Mouse (Mus musculus) liver, embryonic 15.5 days (tissue): Measurements from ENCODE around the gene Slc4a2. TPM values are rescaled to one million over a fixed set of nuclear protein-coding genes. Genes with fewer than 3 reads are reported as not detected.
A peak's percentile ranks its signal among the peaks of the same experiment; 100 is the strongest.

Source experiments
- ATAC-seq: fragments of 200-750 bp; cut with Nextera tagmentation; 2 replicates; pipeline ENCODE4 v1.8.0; 2017; ENCODE audit warnings: moderate number of reproducible peaks, mild to moderate bottlenecking, moderate library complexity; ENCODE audit not compliant: insufficient read depth
- H3K27ac ChIP-seq: fragments of 300-500 bp; sonication (generic); replicated peaks from 2 replicates; pipeline ENCODE4 v1.5.1; 2015; ENCODE audit warnings: mild to moderate bottlenecking, inconsistent platforms
- H3K27me3 ChIP-seq: fragments of 300-500 bp; sonication (generic); 2 replicates; pipeline ENCODE4 v1.6.1; 2015; ENCODE audit warnings: mild to moderate bottlenecking, inconsistent platforms
- H3K36me3 ChIP-seq: fragments of 300-500 bp; sonication (generic); replicated peaks from 2 replicates; pipeline ENCODE4 v1.6.1; 2015; ENCODE audit warnings: moderate library complexity, mild to moderate bottlenecking, inconsistent platforms
- H3K4me1 ChIP-seq: fragments of 300-500 bp; sonication (generic); replicated peaks from 2 replicates; pipeline ENCODE4 v1.6.1; 2015; ENCODE audit warnings: inconsistent platforms
- H3K4me2 ChIP-seq: fragments of 300-500 bp; sonication (generic); 2 replicates; pipeline ENCODE4 v1.6.1; 2015; ENCODE audit warnings: moderate library complexity, mild to moderate bottlenecking, inconsistent platforms
- H3K4me3 ChIP-seq: fragments of 300-500 bp; sonication (generic); replicated peaks from 2 replicates; pipeline ENCODE4 v1.5.1; 2015; ENCODE audit warnings: mild to moderate bottlenecking, inconsistent platforms
- H3K9ac ChIP-seq: fragments of 300-500 bp; sonication (generic); 2 replicates; pipeline ENCODE4 v1.6.1; 2015; ENCODE audit warnings: moderate library complexity, mild to moderate bottlenecking, inconsistent platforms
- H3K9me3 ChIP-seq: fragments of 300-500 bp; sonication (generic); replicated peaks from 2 replicates; pipeline ENCODE4 v1.6.1; 2016; ENCODE audit warnings: inconsistent platforms
- WGBS: fragments of 180-500 bp; shearing (Covaris S2); methylation state at CpG from one replicate; pipeline ENCODE4 v1.1.7; 2015; ENCODE audit warnings: mixed read lengths; ENCODE audit not compliant: insufficient replicate concordance; 5-methylcytosine and 5-hydroxymethylcytosine counted together
- polyA plus RNA-seq: library from polyadenylated mRNA; unstranded; fragments of >200 nt; fragmentation: Nextera tagmentation; extraction: Ambion mirVana; gene quantifications from 2 replicates; pipeline ENCODE4 v1.2.1, GENCODE M21; 2015

Slc4a2 gene
- polyA plus RNA-seq, 1 experiment from 2014 or later, result 8.9 TPM

DNA sequence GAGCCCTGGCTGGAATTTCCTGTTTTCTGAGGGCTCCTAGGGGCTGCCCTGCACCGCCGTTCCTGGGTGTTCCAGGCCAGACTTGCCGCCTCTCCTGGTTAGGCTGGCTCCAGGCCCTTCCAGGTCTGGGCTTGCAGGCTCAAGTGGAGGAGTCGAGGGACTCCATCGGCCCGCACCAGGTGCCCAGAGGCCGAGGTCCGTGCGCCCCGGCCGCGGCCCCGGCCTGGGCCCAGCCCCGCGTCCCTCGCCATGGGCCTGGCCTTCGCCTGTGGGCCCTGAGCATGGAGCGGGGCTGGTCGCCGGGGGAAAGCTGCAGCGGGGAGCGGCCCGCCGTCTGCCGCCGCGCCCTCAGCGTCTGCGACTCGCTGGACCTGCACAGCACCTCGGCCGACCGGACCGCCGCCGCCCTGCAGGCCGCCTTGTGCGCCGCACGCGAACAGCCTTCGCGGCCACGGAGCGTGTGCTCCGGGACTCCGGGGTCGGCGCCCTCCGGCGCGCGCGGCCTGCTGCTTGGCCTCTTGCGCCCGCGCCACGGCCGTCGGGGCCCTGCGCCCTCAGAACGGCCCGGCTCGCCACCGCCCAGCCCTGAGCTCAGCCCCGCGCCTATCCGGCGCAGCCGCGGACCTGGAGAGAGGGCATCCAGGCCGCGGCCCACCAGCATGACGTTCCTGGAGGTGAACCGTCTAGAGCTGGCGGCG is 50.5 kb downstream of the Slc4a2 start:
- ATAC-seq, result no peak

DNA sequence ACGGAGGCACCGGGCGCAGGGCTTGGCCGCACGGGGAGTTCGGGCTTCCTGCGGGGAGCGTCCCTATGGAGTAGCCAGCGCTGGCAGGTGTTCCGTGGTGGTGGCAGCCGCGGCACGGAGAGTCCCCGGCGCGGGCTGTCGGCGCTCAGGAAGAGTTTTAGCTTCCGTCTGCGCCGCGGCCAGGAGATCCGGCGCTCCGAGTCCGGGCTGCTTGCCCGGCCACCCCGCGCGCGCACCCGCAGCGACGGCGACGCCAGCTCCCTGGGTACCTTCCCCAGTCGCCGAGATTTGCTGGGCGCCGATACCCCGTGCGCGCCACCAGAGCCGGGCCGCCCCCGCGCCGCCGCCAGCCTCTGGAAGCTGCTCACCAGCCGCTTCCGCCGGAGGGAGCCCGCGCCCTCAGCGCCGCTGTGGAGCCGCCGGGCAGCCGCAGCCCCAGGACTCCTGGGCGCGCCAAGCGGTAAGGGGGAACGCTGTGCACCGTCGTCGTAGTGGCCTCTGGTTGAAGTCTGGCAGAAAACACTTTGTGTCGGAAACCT is 51.2 kb downstream of the Slc4a2 start:
- Histone ChIP-seq H3K27me3 (peaks cover 41% of the 10 kb centered on the region), H3K4me2 (peak overlapping the region; percentile 62), H3K4me3 (peak overlapping the region; percentile 43), H3K9ac (no peak overlapping the region), H3K36me3 (peaks cover 33% of the 10 kb centered on the region), H3K9me3 (no peaks in the 10 kb centered on the region), H3K4me1 (peaks cover 24% of the 10 kb centered on the region), H3K27ac (no peak overlapping the region)
- no peak for ATAC-seq
- 5% methylated on average over 67 of the region's 67 CpGs for WGBS

More for the DNA sequence above, 50.5 kb downstream of the Slc4a2 start:
- WGBS, result 5% methylated on average over 77 of the region's 77 CpGs
- peaks cover 41% of the 10 kb centered on the region for H3K27me3 ChIP-seq
- H3K4me3 ChIP-seq, result peak overlapping the region; percentile 43
- H3K4me1 ChIP-seq, result peaks cover 24% of the 10 kb centered on the region
- peaks cover 27% of the 10 kb centered on the region for H3K36me3 ChIP-seq
- no peak overlapping the region for H3K27ac ChIP-seq
- H3K9ac ChIP-seq, result no peak overlapping the region
- H3K9me3 ChIP-seq, result no peaks in the 10 kb centered on the region
- H3K4me2 ChIP-seq, result peak overlapping the region; percentile 62

GRCm38 (mm10) chr5:24475476-24476241 is 52.0 kb downstream of the Slc4a2 start:
- peaks cover 24% of the 10 kb centered on the region for H3K4me1 ChIP-seq
- H3K4me2 ChIP-seq, result no peak overlapping the region
- 67% methylated on average over 6 of the region's 6 CpGs for WGBS
- peaks cover 41% of the 10 kb centered on the region for H3K27me3 ChIP-seq
- no peaks in the 10 kb centered on the region for H3K9me3 ChIP-seq
- H3K27ac ChIP-seq, result no peak overlapping the region
- H3K9ac ChIP-seq, result no peak overlapping the region
- peaks cover 42% of the 10 kb centered on the region for H3K36me3 ChIP-seq
- ATAC-seq, result no peak
- H3K4me3 ChIP-seq, result no peak overlapping the region

DNA sequence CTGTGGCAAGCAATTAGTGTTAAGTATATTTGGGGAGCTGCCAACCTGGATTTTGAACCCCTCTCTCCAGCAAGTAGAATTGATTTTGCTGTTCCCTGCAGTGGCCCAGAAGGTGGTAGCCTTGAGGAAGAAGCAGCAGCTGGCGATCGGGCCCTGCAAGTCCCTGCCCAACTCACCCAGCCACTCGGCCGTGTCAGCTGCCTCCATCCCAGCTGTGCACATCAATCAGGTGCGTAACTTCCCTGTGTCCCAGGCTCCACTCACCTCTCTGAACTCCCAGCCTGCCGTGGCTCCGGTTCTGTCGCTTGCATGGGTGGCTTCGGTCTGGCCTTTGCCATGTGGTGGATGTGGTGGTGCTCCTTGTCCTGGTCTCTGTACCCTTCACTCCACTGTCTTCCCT is 54.3 kb downstream of the Slc4a2 start:
- Histone ChIP-seq H3K4me3 (no peak overlapping the region), H3K4me2 (no peak overlapping the region), H3K36me3 (peaks cover 58% of the 10 kb centered on the region), H3K27ac (no peak overlapping the region), H3K27me3 (peaks cover 31% of the 10 kb centered on the region), H3K9ac (no peak overlapping the region), H3K9me3 (no peaks in the 10 kb centered on the region), H3K4me1 (peaks cover 25% of the 10 kb centered on the region)
- no peak for ATAC-seq
- WGBS, result 90% methylated on average over 9 of the region's 9 CpGs

- ATAC-seq, result no peak
Observed at GRCm38 (mm10) chr5:24481647-24482046, 58.0 kb downstream of the Slc4a2 start.

DNA sequence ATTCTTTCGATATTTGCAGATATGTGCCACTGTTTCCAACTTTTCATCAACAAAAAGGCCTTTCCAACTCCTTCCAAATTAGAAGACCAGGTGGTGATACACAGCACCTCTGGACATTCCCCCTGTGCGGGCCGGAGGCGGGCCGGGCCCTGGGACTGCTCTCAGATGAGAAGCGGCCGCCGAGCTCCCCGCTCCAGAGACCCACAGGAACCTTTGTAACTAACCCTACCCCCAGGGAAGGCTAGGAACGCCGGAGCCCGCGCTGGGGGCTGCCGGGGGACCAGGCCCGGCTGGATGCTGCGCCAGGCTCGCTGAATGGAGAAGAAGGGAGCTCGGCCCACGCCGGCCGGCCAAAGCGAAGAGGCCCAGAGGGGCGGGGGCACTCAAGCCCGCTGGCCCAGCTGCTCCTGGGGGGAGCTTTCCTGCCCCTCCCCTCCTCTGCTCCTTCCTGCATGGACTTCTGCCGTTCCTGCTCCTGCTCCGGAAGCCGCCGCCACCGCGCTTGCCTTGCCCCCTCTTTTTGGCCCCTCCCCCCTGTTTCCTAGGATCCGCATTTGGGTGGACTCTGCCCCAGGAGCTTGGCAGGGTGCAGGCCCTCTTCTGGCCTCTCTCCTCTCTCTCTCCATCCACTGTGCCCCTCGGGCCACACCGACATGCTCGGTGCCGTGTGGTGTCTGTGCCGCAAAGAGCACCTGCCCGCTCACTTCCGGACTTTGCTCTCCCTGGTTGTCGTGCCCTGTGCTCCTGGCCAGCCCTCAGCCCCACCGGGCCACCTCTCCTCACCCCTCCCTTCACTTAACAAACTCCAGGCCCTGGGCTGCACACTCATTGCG is 58.8 kb downstream of the Slc4a2 start:
- H3K9ac ChIP-seq, result no peak overlapping the region
- H3K27me3 ChIP-seq, result no peaks in the 10 kb centered on the region
- H3K4me1 ChIP-seq, result peaks cover 12% of the 10 kb centered on the region; the same call in 1 of the 2 replicates
- peak overlapping the region; percentile 42 for H3K4me2 ChIP-seq
- no peak overlapping the region for H3K4me3 ChIP-seq
- peak overlapping the region; percentile 67 for H3K27ac ChIP-seq
- peak; percentile 53 for ATAC-seq
- no peaks in the 10 kb centered on the region for H3K9me3 ChIP-seq
- 73% methylated on average over 41 of the region's 41 CpGs for WGBS
- H3K36me3 ChIP-seq, result peaks cover 72% of the 10 kb centered on the region

More at GRCm38 (mm10) chr5:24481647-24482046, 58.0 kb downstream of the Slc4a2 start:
- peaks cover 12% of the 10 kb centered on the region; the same call in 1 of the 2 replicates for H3K4me1 ChIP-seq
- H3K9me3 ChIP-seq, result no peaks in the 10 kb centered on the region
- no peak overlapping the region for H3K27ac ChIP-seq
- H3K27me3 ChIP-seq, result no peaks in the 10 kb centered on the region
- H3K4me3 ChIP-seq, result no peak overlapping the region
- no peak overlapping the region for H3K9ac ChIP-seq
- no peak overlapping the region for H3K4me2 ChIP-seq
- WGBS, result 20% methylated on average over 4 of the region's 4 CpGs
- peaks cover 75% of the 10 kb centered on the region for H3K36me3 ChIP-seq

GRCm38 (mm10) chr5:24483326-24483725 is 59.7 kb downstream of the Slc4a2 start:
- Histone ChIP-seq H3K9me3 (no peaks in the 10 kb centered on the region), H3K27me3 (no peaks in the 10 kb centered on the region), H3K4me1 (peaks cover 12% of the 10 kb centered on the region; the same call in 1 of the 2 replicates), H3K9ac (no peak overlapping the region), H3K4me2 (peak overlapping the region; percentile 42), H3K4me3 (no peak overlapping the region), H3K27ac (peak overlapping the region; percentile 67), H3K36me3 (peaks cover 72% of the 10 kb centered on the region)
- 46% methylated on average over 11 of the region's 11 CpGs for WGBS
- peak; percentile 5; the same call in 1 of the 2 replicates for ATAC-seq

DNA sequence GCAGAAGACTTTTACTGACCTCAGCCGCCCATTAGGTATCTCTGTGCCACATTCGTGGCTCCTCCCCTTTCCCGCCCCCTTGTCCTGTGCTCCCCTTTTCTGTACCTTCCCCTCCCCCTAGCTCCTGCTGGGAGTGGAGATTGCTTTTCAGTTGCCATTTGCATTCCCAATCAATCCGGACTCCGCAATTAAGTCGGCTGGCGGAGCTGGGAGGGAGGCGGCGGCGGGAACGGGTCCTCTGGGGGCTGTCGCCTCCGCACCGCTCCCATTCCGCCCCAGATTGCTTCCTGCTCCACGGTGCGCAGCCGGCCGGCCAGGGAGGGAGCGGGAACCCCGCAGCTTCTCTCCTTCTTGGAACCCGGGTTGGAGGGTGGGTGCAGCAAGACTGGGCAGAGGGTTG is 61.3 kb downstream of the Slc4a2 start:
- peak overlapping the region; percentile 20 for H3K4me3 ChIP-seq
- H3K9ac ChIP-seq, result no peak overlapping the region
- peaks cover 12% of the 10 kb centered on the region; the same call in 1 of the 2 replicates for H3K4me1 ChIP-seq
- H3K4me2 ChIP-seq, result peak overlapping the region; percentile 47
- no peaks in the 10 kb centered on the region for H3K9me3 ChIP-seq
- H3K27me3 ChIP-seq, result no peaks in the 10 kb centered on the region
- WGBS, result 73% methylated on average over 22 of the region's 22 CpGs
- no peak for ATAC-seq
- H3K36me3 ChIP-seq, result peaks cover 72% of the 10 kb centered on the region
- H3K27ac ChIP-seq, result no peak overlapping the region

- Histone ChIP-seq H3K9ac (no peak overlapping the region), H3K27ac (no peak overlapping the region), H3K4me2 (no peak overlapping the region), H3K36me3 (peaks cover 71% of the 10 kb centered on the region), H3K4me1 (peaks cover 12% of the 10 kb centered on the region; the same call in 1 of the 2 replicates), H3K9me3 (no peaks in the 10 kb centered on the region), H3K4me3 (no peak overlapping the region), H3K27me3 (no peaks in the 10 kb centered on the region)
- no peak for ATAC-seq
- WGBS, result 7% methylated on average over 8 of the region's 8 CpGs
Observed at GRCm38 (mm10) chr5:24486097-24486496, 62.5 kb downstream of the Slc4a2 start.

DNA sequence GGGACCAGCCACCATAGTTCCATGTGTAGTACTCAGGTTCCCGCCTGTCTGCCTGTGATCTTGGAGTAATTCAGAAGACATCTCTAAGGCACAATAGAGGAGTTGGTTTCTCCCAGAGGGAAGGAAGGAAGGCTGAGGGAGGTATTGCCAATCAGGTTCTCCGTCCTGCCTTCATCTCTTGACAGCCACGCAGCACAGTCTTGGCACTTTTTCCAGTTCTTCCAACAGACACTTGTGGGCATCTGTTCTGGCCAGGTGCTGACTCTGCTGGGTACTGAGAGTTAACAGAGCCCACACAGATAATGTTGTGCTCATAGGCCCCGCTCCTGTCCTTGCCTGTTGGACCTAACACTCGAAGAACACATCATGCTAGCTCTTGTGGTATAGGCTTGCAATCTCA is 63.1 kb downstream of the Slc4a2 start:
- Histone ChIP-seq H3K36me3 (peaks cover 71% of the 10 kb centered on the region), H3K27ac (no peak overlapping the region), H3K9me3 (no peaks in the 10 kb centered on the region), H3K9ac (no peak overlapping the region), H3K4me3 (no peak overlapping the region), H3K27me3 (no peaks in the 10 kb centered on the region), H3K4me1 (0 out of 2 replicates have a peak, but pooled peaks cover 9% of the 10 kb centered on the region), H3K4me2 (no peak overlapping the region)
- 73% methylated on average over 5 of the region's 5 CpGs for WGBS
- ATAC-seq, result no peak
